Mouse (Mus musculus): ENCODE results near the gene Aars.

DNA sequence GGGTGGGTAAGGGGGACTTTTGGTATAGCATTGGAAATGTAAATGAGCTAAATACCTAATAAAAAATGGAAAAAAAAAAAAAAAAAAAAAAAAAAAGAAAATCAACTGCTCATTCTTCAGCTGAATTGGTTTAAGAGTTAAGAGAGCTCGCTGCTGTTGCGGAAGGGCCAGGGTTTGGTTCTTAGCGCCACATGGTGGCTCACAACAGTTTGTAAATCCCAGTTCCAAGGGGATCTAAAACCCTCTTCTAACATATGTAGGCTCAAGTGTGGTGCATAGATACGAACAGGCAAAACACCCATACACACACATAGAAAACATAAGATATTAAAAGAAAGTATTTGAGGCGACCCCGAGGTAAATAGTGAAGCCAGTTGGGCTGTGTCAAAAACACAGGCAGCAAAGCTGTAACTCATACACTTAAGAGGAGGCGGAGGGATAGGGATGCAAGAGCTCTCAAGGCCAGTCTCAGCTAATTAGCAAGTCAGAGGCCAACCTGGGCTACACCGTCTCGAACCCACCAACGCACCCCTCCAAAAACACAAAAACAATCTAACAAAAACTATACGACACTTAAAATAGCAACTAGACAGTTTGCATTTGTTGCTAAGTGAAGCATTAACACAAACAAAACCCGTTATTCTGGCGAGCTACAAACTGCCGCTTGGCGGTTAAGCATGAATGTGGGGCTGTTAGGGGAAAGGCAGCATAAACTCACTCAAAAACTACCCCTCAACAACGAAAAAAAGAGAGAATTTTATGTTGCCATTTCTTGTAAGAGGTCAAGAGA is 36.1 kb upstream of the Aars start:
- no peak for TF ChIP-seq CTCF (IDR thresholded peaks at IDR 0.05; ENCODE audit: insufficient read depth, low read depth, low read length)
- TF ChIP-seq POLR2A (IDR thresholded peaks at IDR 0.05; ENCODE audit: insufficient read depth, low read depth, low read length), result no peak

Data from olfactory bulb, adult 2 months (tissue).